Mouse (Mus musculus): ENCODE results near the gene Ocm. TPM values are rescaled to one million over a fixed set of nuclear protein-coding genes. Genes with fewer than 3 reads are reported as not detected.
A peak's percentile ranks its signal among the peaks of the same experiment; 100 is the strongest.

The Ocm gene
- polyA plus RNA-seq, 1 experiment: not detected

DNA sequence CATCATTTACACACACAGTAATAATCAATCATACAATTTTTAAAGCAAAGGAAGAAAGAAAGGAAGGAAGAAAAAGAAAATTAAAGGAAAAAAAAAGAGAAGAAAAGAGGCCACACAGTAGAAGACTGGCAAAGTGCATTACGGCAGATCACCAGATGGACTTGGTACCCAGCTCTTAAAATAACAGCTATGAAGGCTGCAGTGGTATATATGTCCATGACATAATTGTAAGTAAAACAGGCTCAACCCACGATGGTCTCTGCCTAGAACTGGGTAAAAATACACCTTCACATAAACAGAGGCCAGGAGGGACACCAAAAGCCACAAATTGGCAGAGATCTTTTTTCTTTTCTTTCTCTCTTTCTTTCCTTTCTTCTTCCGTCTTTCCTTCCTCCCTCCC, 23.4 kb upstream of the Ocm start:
- no peaks in the 10 kb centered on the region for H3K27me3 ChIP-seq (ENCODE audit: control insufficient read depth, insufficient read depth, low read length)
- TF ChIP-seq CTCF (IDR thresholded peaks at IDR 0.05; ENCODE audit: borderline replicate concordance, insufficient read depth, low read depth, low read length) (no peak), POLR2A (IDR thresholded peaks at IDR 0.05; ENCODE audit: borderline replicate concordance, insufficient read depth, low read length) (no peak)
- WGBS: 66% methylated on average over 3 of the region's 3 CpGs
- H3K27ac ChIP-seq (ENCODE audit: insufficient read depth, low read length): no peak overlapping the region
- no peak overlapping the region for H3K4me3 ChIP-seq (replicated peaks; ENCODE audit: insufficient read depth, low read depth, low read length)
- H3K4me1 ChIP-seq (ENCODE audit: control insufficient read depth, insufficient read depth, low read length): no peaks in the 10 kb centered on the region
- no peak for DNase-seq

DNA sequence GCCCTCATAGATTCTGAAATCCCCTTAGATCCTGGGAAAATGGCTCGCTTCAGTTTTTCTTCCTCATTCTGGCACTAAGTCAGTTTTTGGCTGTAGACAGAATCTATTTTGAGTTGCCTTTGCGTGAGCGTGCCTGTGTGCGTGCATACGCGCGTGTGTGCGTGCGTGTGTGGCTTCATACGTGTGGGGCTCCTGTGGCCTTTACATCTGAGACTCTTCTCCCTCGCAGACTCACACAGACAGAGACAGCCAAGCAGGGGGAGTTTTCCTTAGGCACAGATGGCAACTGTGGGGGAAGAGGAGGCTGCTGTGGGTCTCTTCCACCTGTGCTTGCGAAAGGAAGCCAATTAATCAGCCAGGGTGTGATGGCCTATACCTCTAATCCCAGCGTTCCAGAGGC, 20.9 kb upstream of the Ocm start:
- H3K27ac ChIP-seq (ENCODE audit: insufficient read depth, low read length): no peak overlapping the region
- peak overlapping the region; percentile 38 for H3K4me3 ChIP-seq (replicated peaks; ENCODE audit: insufficient read depth, low read depth, low read length)
- H3K4me1 ChIP-seq (ENCODE audit: control insufficient read depth, insufficient read depth, low read length): no peaks in the 10 kb centered on the region
- H3K27me3 ChIP-seq (ENCODE audit: control insufficient read depth, insufficient read depth, low read length): no peaks in the 10 kb centered on the region
- WGBS: 7% methylated on average over 13 of the region's 13 CpGs
- TF ChIP-seq POLR2A (IDR thresholded peaks at IDR 0.05; ENCODE audit: borderline replicate concordance, insufficient read depth, low read length) (no peak), CTCF (IDR thresholded peaks at IDR 0.05; ENCODE audit: borderline replicate concordance, insufficient read depth, low read depth, low read length) (no peak)
- DNase-seq: peak; percentile 35 to 41

DNA sequence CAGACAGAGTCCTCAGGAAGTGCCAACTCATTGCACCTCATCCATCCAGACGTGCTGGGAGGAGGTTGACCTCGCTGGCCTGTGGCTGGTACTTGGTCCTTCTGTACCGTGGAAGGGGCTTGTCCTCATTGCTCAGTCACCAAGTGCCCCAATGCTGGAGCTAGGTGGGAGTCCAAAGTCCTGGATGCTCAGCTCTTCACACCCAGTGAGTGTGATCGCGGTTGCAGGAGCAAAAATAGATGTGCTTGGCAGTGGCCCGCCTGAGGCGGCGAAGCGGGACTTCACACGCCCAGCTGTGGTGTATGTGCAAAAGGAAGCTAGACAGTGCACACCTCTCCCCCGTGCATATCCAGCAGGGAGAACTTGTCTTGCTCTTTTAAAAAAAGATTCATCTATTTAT, 16.7 kb upstream of the Ocm start:
- WGBS: 89% methylated on average over 11 of the region's 11 CpGs
- no peaks in the 10 kb centered on the region for H3K27me3 ChIP-seq (ENCODE audit: control insufficient read depth, insufficient read depth, low read length)
- DNase-seq: no peak
- no peaks in the 10 kb centered on the region for H3K4me1 ChIP-seq (ENCODE audit: control insufficient read depth, insufficient read depth, low read length)
- TF ChIP-seq POLR2A (IDR thresholded peaks at IDR 0.05; ENCODE audit: borderline replicate concordance, insufficient read depth, low read length) (no peak), CTCF (IDR thresholded peaks at IDR 0.05; ENCODE audit: borderline replicate concordance, insufficient read depth, low read depth, low read length) (no peak)
- H3K4me3 ChIP-seq (replicated peaks; ENCODE audit: insufficient read depth, low read depth, low read length): no peak overlapping the region
- H3K27ac ChIP-seq (ENCODE audit: insufficient read depth, low read length): no peak overlapping the region

DNA sequence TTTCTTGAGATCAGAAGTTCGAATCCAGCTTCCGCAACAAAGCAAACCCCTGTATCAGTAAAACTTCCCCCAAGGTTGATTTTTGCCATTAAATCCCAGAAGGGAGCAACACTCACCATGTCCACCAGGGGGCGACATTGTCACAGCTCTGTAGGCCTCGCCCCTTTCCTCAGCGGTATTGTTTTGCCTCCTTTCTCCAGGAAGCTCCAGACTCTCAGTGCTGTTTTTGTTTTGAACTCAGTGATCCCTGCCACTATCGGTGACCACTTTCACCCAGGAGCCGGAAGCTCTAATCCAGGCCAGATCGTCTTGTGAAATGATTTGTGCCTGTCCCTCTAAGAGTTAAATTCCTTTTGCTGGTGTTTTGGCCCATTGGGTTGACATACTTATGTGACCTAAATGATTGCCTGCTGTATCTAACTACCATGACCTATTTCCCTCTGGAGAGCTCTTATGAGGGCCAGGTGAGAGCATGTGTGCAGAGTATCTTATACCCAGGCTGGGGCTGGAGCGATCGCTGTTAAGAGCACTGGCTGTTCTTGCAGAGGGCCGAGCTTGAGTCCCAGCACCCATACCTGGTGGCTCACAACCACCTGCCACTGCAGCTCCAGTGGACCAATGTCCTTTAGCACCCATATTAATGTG, 14.4 kb upstream of the Ocm start:
- DNase-seq: peak; percentile 61 to 74
- Histone ChIP-seq H3K4me1 (ENCODE audit: control insufficient read depth, insufficient read depth, low read length) (no peaks in the 10 kb centered on the region), H3K27me3 (ENCODE audit: control insufficient read depth, insufficient read depth, low read length) (no peaks in the 10 kb centered on the region), H3K4me3 (replicated peaks; ENCODE audit: insufficient read depth, low read depth, low read length) (no peak overlapping the region), H3K27ac (ENCODE audit: insufficient read depth, low read length) (no peak overlapping the region)
- 41% methylated on average over 11 of the region's 11 CpGs for WGBS
- TF ChIP-seq CTCF (IDR thresholded peaks at IDR 0.05; ENCODE audit: borderline replicate concordance, insufficient read depth, low read depth, low read length) (peak; percentile 90), POLR2A (IDR thresholded peaks at IDR 0.05; ENCODE audit: borderline replicate concordance, insufficient read depth, low read length) (no peak)

DNA sequence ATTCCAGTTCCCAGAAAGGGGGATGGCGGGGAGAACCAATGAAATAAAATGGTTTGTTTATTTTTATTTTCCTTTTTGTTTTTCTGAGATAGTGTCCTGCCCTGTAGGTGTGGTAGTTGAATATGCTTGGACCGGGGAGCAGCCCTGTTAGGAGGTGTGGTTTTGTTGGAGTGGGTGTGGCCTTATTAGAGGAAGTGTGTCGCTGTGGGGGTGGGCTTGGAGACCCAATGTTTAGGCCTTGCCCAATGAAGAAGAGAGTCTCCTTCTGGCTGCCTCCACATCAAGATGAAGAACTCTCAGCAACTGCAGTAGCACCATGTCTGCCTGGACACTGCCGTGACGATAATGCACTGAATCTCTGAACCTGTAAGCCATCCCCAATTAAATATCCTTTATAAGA, 13.4 kb upstream of the Ocm start:
- no peak overlapping the region for H3K4me3 ChIP-seq (replicated peaks; ENCODE audit: insufficient read depth, low read depth, low read length)
- TF ChIP-seq CTCF (IDR thresholded peaks at IDR 0.05; ENCODE audit: borderline replicate concordance, insufficient read depth, low read depth, low read length) (no peak), POLR2A (IDR thresholded peaks at IDR 0.05; ENCODE audit: borderline replicate concordance, insufficient read depth, low read length) (no peak)
- WGBS: 92% methylated on average over 5 of the region's 5 CpGs
- H3K27ac ChIP-seq (ENCODE audit: insufficient read depth, low read length): no peak overlapping the region
- no peaks in the 10 kb centered on the region for H3K27me3 ChIP-seq (ENCODE audit: control insufficient read depth, insufficient read depth, low read length)
- DNase-seq: no peak
- no peaks in the 10 kb centered on the region for H3K4me1 ChIP-seq (ENCODE audit: control insufficient read depth, insufficient read depth, low read length)

DNA sequence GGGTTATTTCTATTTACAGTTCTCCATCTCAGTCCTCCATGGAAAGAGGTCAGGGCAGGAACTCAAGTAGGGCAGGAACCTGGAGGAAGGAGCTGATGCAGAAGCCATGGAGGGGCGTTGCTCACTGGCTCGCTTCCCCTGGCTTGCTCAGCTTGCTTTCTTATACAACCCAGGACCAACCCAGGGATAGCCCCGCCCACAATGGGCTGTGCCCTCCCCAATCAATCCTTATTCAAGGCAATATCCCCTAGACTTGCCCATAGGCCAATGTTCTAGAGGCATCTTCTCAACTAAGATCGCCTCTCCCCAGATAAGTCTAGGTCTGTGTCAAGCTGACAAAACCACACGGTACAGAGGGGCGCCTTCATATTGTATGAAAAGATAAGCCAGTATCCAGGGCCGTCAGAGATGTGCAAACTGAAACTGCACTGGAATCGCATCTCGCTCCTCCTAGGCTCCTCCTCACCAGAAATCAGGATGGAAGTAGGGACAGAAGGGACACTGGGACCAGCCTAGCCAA, 12.7 kb upstream of the Ocm start:
- DNase-seq: no peak
- Histone ChIP-seq H3K27ac (ENCODE audit: insufficient read depth, low read length) (no peak overlapping the region), H3K27me3 (ENCODE audit: control insufficient read depth, insufficient read depth, low read length) (no peaks in the 10 kb centered on the region), H3K4me3 (replicated peaks; ENCODE audit: insufficient read depth, low read depth, low read length) (no peak overlapping the region), H3K4me1 (ENCODE audit: control insufficient read depth, insufficient read depth, low read length) (no peaks in the 10 kb centered on the region)
- 81% methylated on average over 9 of the region's 9 CpGs for WGBS
- no peak for TF ChIP-seq CTCF (IDR thresholded peaks at IDR 0.05; ENCODE audit: borderline replicate concordance, insufficient read depth, low read depth, low read length)
- no peak for TF ChIP-seq POLR2A (IDR thresholded peaks at IDR 0.05; ENCODE audit: borderline replicate concordance, insufficient read depth, low read length)

DNA sequence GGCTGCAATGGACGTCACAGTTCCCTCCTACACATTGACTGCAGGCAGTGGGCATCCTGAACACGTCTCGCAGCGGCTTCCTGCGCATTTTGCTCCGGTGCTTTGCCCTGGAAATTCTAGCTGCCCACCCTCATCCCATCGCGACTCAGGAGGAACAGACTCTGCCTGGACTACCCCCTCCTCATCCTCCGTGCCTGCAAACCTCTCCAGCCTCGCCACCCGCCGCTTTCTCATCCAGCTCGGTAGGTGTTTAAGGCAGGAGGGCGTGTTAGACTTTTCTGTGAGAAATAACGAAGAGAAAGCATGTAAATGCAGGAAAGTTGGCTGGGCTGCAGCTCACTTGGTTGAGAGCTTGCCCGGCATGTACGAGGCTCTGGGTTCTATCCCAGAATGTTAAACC, 10.5 kb upstream of the Ocm start:
- TF ChIP-seq CTCF (IDR thresholded peaks at IDR 0.05; ENCODE audit: borderline replicate concordance, insufficient read depth, low read depth, low read length): no peak
- TF ChIP-seq POLR2A (IDR thresholded peaks at IDR 0.05; ENCODE audit: borderline replicate concordance, insufficient read depth, low read length): no peak
- Histone ChIP-seq H3K4me3 (replicated peaks; ENCODE audit: insufficient read depth, low read depth, low read length) (no peak overlapping the region), H3K4me1 (ENCODE audit: control insufficient read depth, insufficient read depth, low read length) (no peaks in the 10 kb centered on the region), H3K27ac (ENCODE audit: insufficient read depth, low read length) (no peak overlapping the region), H3K27me3 (ENCODE audit: control insufficient read depth, insufficient read depth, low read length) (no peaks in the 10 kb centered on the region)
- no peak for DNase-seq
- WGBS: 49% methylated on average over 17 of the region's 17 CpGs

DNA sequence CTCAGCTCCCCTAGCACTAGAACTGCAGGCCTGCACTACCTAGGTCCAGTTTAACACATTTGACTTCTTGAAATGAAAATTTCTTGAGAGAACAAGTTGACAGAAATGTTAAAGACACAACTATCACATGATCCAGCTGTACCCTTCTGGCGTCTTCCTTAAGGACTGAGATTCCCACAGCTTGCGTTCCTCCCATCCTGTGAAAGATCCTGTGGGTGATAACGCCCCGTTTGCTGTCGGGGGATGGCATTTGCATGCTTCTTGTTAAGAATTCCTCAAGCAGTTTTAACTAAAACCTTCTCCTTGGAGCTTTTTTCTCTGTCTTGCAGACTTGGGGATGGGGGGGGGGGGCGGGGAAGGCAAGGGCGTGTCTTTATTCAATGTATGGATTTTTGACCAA, 8.1 kb upstream of the Ocm start:
- TF ChIP-seq CTCF (IDR thresholded peaks at IDR 0.05; ENCODE audit: borderline replicate concordance, insufficient read depth, low read depth, low read length) (no peak), POLR2A (IDR thresholded peaks at IDR 0.05; ENCODE audit: borderline replicate concordance, insufficient read depth, low read length) (no peak)
- 90% methylated on average over 7 of the region's 7 CpGs for WGBS
- H3K4me1 ChIP-seq (ENCODE audit: control insufficient read depth, insufficient read depth, low read length): no peaks in the 10 kb centered on the region
- no peak overlapping the region for H3K27ac ChIP-seq (ENCODE audit: insufficient read depth, low read length)
- no peaks in the 10 kb centered on the region for H3K27me3 ChIP-seq (ENCODE audit: control insufficient read depth, insufficient read depth, low read length)
- DNase-seq: no peak
- no peak overlapping the region for H3K4me3 ChIP-seq (replicated peaks; ENCODE audit: insufficient read depth, low read depth, low read length)

All from cerebellum, adult 2 months (tissue).